7 mouse cellular contexts compared by ENCODE assay signal in the genomic region with DNA sequence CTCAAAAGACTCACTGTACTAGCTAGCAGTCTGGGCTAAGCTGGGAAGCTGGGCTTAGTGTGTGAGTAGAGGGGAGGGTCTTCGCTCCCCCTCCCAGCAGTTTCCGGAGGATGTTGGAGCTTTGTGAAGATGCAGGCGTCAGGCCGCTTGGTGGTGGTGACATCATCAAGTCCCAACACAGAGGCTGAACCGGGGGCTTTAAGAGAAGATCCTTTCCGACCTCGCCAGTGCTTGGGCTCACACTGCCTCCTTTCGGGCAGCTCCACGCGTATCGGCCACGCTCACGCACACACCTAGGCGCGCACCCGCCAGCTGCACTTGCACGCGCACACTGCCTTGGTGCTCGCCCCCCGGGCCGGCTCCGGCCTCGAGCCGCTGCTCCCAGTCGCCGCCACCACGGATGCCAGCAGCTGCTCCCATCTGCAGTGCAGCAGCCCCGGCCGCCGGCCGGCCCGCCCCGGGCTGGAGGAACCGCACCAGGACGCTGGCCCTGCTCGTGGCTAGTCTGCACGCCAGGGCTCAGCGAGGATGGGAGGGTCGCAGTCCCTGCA.
A peak's percentile ranks its signal among the peaks of the same experiment; 100 is the strongest.
DNase-seq lines count a peak whose midpoint lies in the region; ATAC-seq and TF ChIP-seq lines count a peak whose summit lies in the region.

No protein-coding gene starts in this region.

- H3K36me3 ChIP-seq in hindbrain, embryonic 13.5 days: no peaks in the 10 kb centered on the region
- 0 out of 2 replicates have a peak, but pooled peaks cover 3% of the 10 kb centered on the region for H3K36me3 ChIP-seq in midbrain, embryonic 10.5 days

- intact Hi-C loops in left cerebral cortex, postnatal 36 days (cut with DNase I): no loop called here

- TF ChIP-seq POLR2A in cerebellum, adult 2 months (IDR thresholded peaks at IDR 0.05; ENCODE audit: borderline replicate concordance, insufficient read depth, low read length): peak; percentile 51

- DNase-seq in cerebellum, adult 2 months: peak; percentile 84 to 85
- DNase-seq in forelimb bud, embryonic 11.5 days (ENCODE audit: low read depth, low spot score): peak; percentile 88
- DNase-seq in left cerebral cortex, postnatal 36 days (ENCODE audit: low spot score in 2 of 2): peak; percentile 75 to 80
- peak; percentile 87 for DNase-seq in midbrain, embryonic 10.5 days (ENCODE audit: low spot score)
- peak; percentile 78 for DNase-seq in right cerebral cortex, postnatal 4 days

- H3K27ac ChIP-seq in cerebellum, adult 2 months (ENCODE audit: insufficient read depth, low read length): peak overlapping the region; percentile 49
- H3K27ac ChIP-seq in hindbrain, embryonic 13.5 days: peak overlapping the region; percentile 100
- peak overlapping the region; percentile 99 for H3K27ac ChIP-seq in midbrain, embryonic 10.5 days (replicated peaks)

- under 1% methylated on average over 39 of the region's 39 CpGs for WGBS in cerebellum, adult 2 months
- WGBS in hindbrain, embryonic 13.5 days: under 1% methylated on average over 39 of the region's 39 CpGs
- WGBS in midbrain, embryonic 10.5 days: under 1% methylated on average over 39 of the region's 39 CpGs

- no peaks in the 10 kb centered on the region for H3K27me3 ChIP-seq in cerebellum, adult 2 months (ENCODE audit: control insufficient read depth, insufficient read depth, low read length)
- H3K27me3 ChIP-seq in hindbrain, embryonic 13.5 days: no peaks in the 10 kb centered on the region
- no peaks in the 10 kb centered on the region for H3K27me3 ChIP-seq in midbrain, embryonic 10.5 days (ENCODE audit: low read depth, poor library complexity, severe bottlenecking)

- peak; percentile 46; the same call in 1 of the 2 replicates for TF ChIP-seq CTCF in cerebellum, adult 2 months (IDR thresholded peaks at IDR 0.05; ENCODE audit: borderline replicate concordance, insufficient read depth, low read depth, low read length)

- H3K9me3 ChIP-seq in hindbrain, embryonic 13.5 days: no peaks in the 10 kb centered on the region
- no peaks in the 10 kb centered on the region for H3K9me3 ChIP-seq in midbrain, embryonic 10.5 days (replicated peaks)

- ATAC-seq in activated CD4-positive, CD25-positive, alpha-beta regulatory T cell, adult 4 months: peak; percentile 52
- ATAC-seq in hindbrain, embryonic 13.5 days (ENCODE audit: low FRiP score): peak; percentile 93

- H3K4me2 ChIP-seq in hindbrain, embryonic 13.5 days: peak overlapping the region; percentile 63

- H3K4me1 ChIP-seq in cerebellum, adult 2 months (ENCODE audit: control insufficient read depth, insufficient read depth, low read length): peaks cover 26% of the 10 kb centered on the region
- H3K4me1 ChIP-seq in hindbrain, embryonic 13.5 days (replicated peaks): peaks cover 49% of the 10 kb centered on the region
- H3K4me1 ChIP-seq in midbrain, embryonic 10.5 days: peaks cover 75% of the 10 kb centered on the region

- H3K4me3 ChIP-seq in cerebellum, adult 2 months (replicated peaks; ENCODE audit: insufficient read depth, low read depth, low read length): peak overlapping the region; percentile 50
- peak overlapping the region; percentile 93 for H3K4me3 ChIP-seq in hindbrain, embryonic 13.5 days
- H3K4me3 ChIP-seq in midbrain, embryonic 10.5 days: peak overlapping the region; percentile 86

- peak overlapping the region; percentile 100 for H3K9ac ChIP-seq in hindbrain, embryonic 13.5 days

Comparison
In these comparisons a context has a peak if more than half of its experiments do, and no peak if none do; other contexts are left out.
1. Peak in every context shown above with its lines: DNase-seq, ATAC-seq, H3K4me3 ChIP-seq and H3K27ac ChIP-seq.
2. H3K27ac ChIP-seq: peak in every context shown above with its lines; median percentile 100 in hindbrain, embryonic 13.5 days; 99 in midbrain, embryonic 10.5 days; 49 in cerebellum, adult 2 months.